Mouse (Mus musculus) brown adipose tissue, adult 24 weeks (tissue): ENCODE data around the gene Enox1. TPM values are rescaled to one million over a fixed set of nuclear protein-coding genes. Genes with fewer than 3 reads are reported as not detected.

Source experiments
- H3K27ac ChIP-seq: fragments of 200-500 bp; replicated peaks from 2 replicates; pipeline ENCODE4 v1.5.1; 2012; ENCODE audit warnings: low read depth, mild to moderate bottlenecking, low read length
- H3K4me1 ChIP-seq: fragments of 200-500 bp; 2 replicates; pipeline ENCODE4 v1.6.1; 2012; ENCODE audit warnings: low read length, mixed read lengths; ENCODE audit not compliant: control insufficient read depth, insufficient read depth, insufficient read length
- H3K4me3 ChIP-seq: fragments of 200-500 bp; 2 replicates; pipeline ENCODE4 v1.5.1; 2012; ENCODE audit warnings: low read depth, mild to moderate bottlenecking, low read length, moderate library complexity; ENCODE audit not compliant: insufficient read depth
- polyA plus RNA-seq: library from polyadenylated mRNA; stranded (reverse); fragments of >200 nt; gene quantifications from 2 replicates; pipeline ENCODE4 v1.2.4, GENCODE M21; 2012; ENCODE audit not compliant: missing spikeins, insufficient read depth, insufficient read length

The Enox1 gene
- polyA plus RNA-seq, 1 experiment = 0.71 TPM

DNA sequence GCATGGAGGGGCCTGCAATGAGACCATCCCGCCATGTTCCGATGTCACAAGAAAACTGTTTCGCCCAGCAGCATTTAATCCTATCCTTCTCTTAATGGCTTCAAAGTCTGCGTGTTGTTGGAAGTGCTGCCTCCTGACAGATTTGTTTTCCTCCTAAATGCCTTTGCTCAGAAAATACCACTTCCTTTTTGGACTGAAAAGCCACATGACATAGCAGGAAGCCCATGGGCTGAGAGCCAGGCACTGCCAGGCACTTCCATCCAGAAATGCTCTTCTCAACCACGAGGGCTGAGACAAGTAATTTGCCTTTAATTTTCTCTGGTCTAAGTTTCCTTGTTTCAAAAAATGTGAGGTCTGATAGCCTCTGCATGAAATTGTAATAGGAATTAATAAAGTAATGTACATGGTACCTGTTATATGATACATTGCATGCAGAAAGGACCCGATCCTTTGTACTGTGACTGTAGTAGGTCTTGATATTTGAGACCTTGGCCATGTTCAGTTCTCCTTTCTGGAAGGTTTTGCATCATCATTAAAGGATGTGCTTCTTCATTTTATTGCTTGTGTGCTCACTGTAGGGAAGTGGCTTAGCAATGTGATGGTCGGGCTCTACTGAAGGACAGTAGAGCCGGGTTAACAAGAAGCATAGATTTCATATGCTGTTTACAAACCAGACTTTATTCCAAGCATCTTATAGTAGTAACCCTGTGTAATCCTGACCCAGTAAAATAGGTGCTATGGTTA lies 390.1 kb downstream of the Enox1 start:
- Histone ChIP-seq H3K4me3 (no peak overlapping the region), H3K27ac (peak overlapping the region; percentile 30; the same call in 1 of the 2 replicates), H3K4me1 (no peaks in the 10 kb centered on the region)

DNA sequence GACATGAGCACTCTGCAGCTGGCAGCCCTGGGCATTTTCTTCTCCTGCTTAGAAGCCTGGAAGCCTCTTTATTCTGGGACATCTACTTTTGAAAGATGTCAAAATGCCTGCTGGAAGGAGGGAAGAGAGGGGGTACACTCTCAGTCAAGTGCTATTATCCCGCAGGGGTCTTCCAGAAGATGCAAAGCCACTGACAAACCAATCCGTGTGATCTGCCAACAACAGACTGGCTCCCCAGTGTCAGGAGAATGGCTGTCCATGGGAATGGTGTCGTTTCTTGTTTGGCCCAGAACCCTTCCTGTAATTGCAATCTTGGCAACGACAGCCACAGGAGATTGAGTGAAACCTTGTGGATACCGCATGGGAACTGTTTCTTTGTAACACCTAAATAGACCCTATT lies 390.8 kb downstream of the Enox1 start:
- H3K4me3 ChIP-seq = no peak overlapping the region
- peak overlapping the region; percentile 48 for H3K27ac ChIP-seq
- no peaks in the 10 kb centered on the region for H3K4me1 ChIP-seq

DNA sequence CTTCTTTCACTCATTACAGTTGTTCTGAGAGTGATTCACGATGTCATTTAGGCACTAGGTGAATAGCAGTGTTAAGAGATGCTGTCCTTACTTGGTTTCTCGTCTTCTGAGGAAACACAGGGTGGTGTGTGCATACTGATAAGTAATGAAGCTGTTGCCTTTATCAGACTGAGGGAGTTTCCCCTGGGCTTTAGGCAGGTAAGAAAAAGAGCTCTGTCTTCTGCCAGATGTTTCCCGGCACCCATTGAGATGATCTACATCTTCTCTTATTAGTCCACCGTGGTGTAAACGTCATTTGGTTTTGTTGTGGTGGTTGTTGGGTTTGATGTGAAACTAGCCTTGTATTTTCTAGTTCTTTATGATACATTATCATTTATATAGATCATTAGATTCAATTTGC lies 392.4 kb downstream of the Enox1 start:
- Histone ChIP-seq H3K4me1 (no peaks in the 10 kb centered on the region), H3K4me3 (no peak overlapping the region), H3K27ac (no peak overlapping the region)

DNA sequence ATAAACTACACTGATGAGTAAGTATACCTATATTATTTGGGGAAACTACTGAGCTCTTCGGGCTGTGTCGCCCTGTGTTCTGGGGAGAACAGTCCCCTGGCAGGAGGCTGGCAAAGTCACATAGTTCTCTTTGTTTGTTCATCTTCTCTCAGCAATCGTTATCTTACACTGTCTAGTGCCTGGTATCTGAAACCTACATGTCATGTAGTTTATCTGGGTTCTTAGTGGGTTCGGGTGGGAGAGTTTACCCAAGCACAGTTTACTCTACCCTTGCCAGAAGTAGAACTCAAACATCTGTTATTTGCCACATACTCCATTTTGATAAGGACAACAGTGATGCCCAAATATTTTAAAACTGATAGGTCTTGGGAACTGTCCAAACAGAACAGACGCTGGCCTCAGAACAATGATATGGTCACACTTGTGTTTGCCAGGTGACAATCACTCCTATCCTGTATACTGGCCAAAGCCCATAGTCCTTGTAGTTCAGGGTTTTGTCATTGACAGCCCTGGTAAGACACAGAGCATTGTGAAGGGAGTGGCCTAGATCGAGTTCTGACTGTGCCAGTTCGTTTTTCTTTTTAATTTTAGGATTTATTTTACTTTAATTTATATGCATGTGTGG lies 401.0 kb downstream of the Enox1 start:
- no peak overlapping the region for H3K27ac ChIP-seq
- no peak overlapping the region for H3K4me3 ChIP-seq

DNA sequence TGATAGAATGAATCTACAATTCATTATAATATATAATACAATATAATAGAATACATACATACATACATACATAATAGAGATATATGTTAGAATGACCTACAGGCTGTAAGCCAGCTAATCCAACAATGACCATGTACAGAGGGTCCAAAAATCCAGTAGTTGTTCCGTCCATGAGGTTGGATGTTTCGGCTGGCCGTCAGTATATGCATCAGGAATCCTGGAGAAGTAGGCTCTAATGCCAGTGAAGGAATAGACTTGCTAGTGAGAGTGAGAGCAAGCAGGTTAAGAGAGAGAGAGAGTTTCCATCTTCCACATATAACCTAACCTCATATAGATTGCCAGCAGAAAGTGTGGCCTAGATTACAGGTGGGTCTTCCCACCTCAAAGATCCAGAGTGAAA lies 402.3 kb downstream of the Enox1 start:
- Histone ChIP-seq H3K4me1 (no peaks in the 10 kb centered on the region), H3K4me3 (no peak overlapping the region), H3K27ac (no peak overlapping the region)

More for the DNA sequence above, 401.0 kb downstream of the Enox1 start:
- H3K4me1 ChIP-seq = no peaks in the 10 kb centered on the region

DNA sequence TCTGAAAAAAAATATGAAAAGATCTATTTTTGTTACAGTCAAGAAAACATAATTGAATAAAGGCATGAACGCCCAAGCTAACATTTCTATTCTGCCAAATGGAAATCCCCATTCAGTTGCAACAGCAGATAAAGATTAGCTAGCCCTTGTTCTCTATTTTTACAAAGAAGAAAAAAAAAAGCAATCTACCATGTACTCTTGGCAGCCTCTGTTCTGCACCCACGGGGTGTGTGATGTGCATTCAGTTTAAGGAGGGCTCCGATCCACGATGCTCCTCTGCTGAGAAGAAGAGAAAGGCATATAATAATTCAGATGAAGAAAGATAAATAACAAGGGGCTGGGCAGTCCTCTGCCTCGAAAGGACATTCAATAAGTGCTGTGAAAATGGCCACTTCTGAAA lies 403.2 kb downstream of the Enox1 start:
- H3K27ac ChIP-seq = no peak overlapping the region
- H3K4me3 ChIP-seq = no peak overlapping the region
- H3K4me1 ChIP-seq = no peaks in the 10 kb centered on the region

DNA sequence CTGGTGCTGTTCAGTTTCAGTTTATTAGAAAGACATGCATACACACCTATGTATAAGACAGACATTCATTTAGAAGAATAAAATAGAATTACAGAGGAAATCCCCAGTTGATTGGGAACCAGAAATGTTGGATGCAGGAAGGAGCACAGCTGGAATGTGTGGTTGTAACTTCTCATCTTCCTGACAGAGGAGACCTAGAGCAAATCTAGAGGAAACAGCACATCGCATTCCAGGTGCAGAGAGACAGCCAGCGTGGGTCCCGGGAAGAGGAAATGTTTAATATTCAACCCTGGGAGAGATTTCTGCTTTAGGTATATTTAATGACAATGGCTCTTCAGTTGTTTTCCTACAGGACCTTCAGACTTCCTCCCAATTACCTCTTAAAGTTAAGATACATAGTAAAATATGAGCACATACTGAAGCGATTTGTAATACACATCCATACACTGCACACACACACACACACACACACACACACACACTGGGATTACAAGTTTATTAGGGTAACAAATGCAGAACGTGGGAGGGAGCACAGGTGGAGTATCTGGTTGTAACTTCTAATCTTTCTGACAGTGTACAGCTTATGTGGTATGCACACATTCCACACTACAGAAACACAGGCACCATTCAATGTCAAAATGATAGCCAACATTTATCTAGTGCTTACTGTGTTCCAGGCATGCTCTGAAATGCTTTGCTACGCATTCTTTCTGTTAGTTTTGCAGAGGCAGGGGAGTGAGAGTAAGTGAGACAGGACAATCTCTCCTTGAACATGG lies 405.4 kb downstream of the Enox1 start:
- no peak overlapping the region for H3K4me3 ChIP-seq
- no peaks in the 10 kb centered on the region for H3K4me1 ChIP-seq
- H3K27ac ChIP-seq = no peak overlapping the region

DNA sequence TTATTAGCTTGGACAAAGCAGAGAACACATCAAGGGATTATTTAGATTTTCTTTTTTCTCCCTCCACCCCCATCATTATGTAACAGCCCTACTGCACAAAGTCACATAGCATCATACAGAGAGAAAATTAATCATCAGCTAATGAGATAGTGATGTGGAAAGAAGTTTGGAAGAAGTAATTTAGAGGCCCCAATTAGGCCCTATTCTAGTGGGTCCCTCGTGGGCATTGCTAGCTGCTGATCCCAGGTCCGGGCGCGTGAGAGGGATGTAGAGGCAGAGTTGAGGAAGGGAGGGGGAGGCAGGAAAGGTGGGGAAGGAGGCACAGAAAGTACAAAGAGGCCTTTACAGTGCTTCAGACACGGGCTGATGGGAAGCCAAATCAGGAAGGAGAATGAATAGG lies 407.4 kb downstream of the Enox1 start:
- H3K4me3 ChIP-seq = no peak overlapping the region
- H3K4me1 ChIP-seq = no peaks in the 10 kb centered on the region
- H3K27ac ChIP-seq = no peak overlapping the region

DNA sequence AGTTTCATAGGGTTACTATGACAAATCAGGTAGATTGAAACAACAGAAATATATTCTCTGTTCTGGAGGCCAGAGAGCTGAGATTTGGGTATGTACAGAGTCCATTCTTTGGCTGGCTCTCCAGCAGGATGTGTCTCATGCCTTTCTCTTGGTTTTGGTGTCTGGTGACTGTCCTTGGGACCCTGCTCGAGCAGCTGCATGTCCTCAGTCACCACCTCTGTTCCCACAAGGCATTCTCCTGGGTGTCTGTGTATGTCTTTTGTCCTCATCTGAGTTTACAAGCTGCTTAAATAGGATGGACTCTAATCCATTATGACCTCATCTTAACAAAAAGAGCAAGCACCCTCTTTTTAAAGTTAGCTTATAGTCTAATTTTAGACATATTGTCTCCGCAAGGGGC lies 410.6 kb downstream of the Enox1 start:
- no peaks in the 10 kb centered on the region for H3K4me1 ChIP-seq
- H3K4me3 ChIP-seq = no peak overlapping the region
- no peak overlapping the region for H3K27ac ChIP-seq

DNA sequence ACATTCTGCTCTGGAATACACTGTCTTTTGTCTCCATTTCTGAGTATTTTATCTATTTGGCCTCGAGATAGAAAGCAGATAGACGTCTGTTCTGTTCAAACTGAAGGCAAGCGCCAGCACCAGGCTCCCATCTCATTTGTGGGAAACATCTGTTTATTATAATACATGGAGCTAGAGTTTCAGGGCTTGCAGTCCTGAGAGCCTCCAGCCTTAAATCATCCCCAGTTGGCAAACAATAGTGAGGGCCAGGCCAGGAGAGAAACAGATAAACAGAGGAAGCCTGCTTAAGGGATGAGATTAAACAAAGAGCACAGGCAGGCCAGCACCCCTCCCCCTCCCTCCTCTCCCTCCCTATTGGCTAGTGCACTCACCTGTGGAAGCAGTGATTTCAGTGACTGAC lies 417.9 kb downstream of the Enox1 start:
- Histone ChIP-seq H3K4me1 (no peaks in the 10 kb centered on the region), H3K27ac (no peak overlapping the region), H3K4me3 (no peak overlapping the region)

DNA sequence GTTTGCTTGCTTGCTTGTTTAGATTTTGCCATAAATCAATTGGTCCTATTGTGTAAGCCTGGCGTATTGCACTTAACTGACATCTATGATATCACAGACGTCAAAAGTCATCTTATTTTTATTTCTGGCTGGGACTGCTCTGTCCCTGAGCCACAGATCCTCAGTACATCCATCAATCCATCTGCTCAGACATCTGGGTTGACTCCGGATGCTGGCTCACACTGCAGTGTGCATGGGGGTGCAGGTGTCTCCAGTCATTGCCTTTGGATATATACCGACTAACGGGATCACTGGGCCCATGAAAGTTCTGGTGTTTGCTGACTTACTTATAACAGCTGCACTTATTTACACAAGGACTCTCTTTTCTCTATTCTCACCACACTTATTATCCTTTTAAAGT lies 419.8 kb downstream of the Enox1 start:
- no peak overlapping the region for H3K4me3 ChIP-seq
- no peak overlapping the region for H3K27ac ChIP-seq
- H3K4me1 ChIP-seq = no peaks in the 10 kb centered on the region

DNA sequence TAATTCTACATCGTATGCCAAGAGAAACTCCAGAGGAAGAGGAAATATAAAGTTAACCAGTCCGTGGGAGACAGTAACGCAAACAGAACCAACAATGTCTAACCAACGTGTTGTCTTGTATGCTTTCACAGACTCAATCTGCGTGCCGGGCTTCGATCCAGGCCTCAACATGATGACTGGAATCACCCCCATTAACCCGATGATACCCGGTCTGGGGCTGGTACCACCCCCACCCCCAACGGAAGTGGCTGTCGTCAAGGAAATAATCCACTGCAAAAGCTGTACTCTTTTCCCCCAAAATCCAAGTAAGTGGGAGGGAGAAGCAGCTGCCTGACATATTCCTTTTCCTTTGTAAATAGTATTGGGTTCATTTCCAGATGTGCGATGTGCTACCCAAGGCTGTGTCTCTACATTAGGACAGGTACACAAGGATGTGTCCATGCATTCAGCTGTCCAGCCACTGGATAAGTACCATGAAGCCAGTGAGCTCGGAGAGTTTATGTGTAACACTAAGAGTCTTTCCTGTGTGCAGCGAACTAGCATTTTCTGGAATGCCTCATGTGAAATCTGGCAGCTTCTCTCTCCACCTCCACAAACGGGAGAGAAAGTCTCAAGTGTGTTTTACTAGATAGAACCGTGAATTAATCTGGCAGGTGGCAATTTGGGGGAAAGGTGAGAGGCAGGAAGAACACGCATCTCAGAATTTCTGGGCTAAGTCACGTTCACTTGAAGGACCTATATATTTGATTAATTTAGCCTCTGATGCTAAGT lies 421.1 kb downstream of the Enox1 start:
- H3K4me1 ChIP-seq = no peaks in the 10 kb centered on the region
- no peak overlapping the region for H3K4me3 ChIP-seq
- H3K27ac ChIP-seq = no peak overlapping the region

DNA sequence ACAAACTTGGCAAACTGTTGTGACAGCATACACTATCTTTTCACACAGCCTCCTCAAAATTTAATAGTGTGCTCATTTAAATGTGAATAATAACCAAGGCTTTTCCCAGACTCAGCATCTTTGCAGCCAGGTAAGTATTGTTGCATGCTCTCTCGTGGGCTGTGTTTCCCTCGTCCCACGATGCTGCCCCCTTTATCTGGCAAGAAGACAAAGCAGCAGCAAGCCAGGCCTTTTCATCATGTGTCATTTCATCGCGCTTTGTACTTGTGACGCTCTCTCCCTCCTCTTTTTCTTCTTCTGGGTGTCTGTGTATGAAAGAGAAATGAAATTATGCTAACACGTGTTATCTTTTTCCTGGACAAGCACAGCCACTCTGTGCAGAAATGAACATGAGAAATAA lies 421.8 kb downstream of the Enox1 start:
- no peak overlapping the region for H3K27ac ChIP-seq
- no peak overlapping the region for H3K4me3 ChIP-seq
- H3K4me1 ChIP-seq = no peaks in the 10 kb centered on the region

DNA sequence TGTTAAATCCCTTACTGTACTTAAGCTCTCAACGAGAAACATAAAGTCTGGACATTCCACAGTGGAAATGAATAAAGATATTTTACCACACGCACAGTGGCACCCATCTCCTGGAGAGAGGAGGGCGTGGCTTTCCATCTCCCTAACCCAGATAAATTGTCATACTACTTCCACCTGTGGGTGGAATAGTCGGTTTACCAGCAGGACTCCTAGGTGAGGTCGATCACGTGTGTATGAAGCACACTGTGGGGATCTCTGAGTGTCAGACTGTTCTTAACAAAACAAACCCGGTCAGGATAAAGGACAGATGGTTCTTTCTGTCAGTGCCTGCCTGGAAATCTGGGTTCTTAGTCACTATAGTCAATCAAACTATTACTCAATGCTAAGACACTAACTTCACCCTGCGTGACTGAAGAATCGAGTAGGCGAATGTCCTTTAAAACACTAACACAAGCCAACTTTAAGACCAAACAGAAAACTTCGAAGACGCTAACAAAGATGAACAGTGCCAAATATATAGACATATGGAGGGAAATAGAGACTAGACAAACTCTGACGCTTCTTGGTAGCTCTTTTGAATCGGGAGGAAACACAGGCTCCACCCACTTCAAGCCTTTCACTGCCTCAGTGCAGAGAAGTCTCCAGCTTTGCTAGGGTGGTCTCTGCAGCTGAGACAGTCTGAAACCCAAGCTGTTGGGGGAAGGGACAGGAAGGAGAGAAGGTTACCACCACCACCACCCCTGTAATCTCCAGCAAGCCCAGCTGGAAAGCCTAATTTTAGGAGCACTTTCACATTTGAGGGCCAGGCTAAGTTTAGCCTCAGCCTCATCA lies 423.8 kb downstream of the Enox1 start:
- Histone ChIP-seq H3K4me3 (no peak overlapping the region), H3K27ac (no peak overlapping the region)

More for the DNA sequence above, 423.8 kb downstream of the Enox1 start:
- H3K4me1 ChIP-seq = no peaks in the 10 kb centered on the region
